Mouse (Mus musculus) olfactory bulb, adult 2 months (tissue): Measurements from ENCODE around the gene Rbm6.

Experiments used
- CTCF ChIP-seq: fragments of 200-500 bp; IDR thresholded peaks from 2 replicates; pipeline ENCODE4 v1.5.1; 2012; ENCODE audit warnings: low read depth, mild to moderate bottlenecking, low read length, moderate library complexity; ENCODE audit not compliant: insufficient read depth
- POLR2A ChIP-seq: fragments of 200-500 bp; IDR thresholded peaks from 2 replicates; pipeline ENCODE4 v1.6.1; 2012; ENCODE audit warnings: mild to moderate bottlenecking, low read depth, low read length, moderate library complexity; ENCODE audit not compliant: insufficient read depth

- TF ChIP-seq CTCF (no peak), POLR2A (no peak)
These were observed 103.5 kb downstream of the Rbm6 start for GRCm38 (mm10) chr9:107769445-107770000.
